Mouse (Mus musculus) megakaryocyte, embryonic 14.5 days (primary cell): ENCODE measurements around the gene B3galt4.

Experiments
- FLI1 ChIP-seq: IDR thresholded peaks from 2 replicates; pipeline ENCODE4 v1.6.1; 2012; ENCODE audit warnings: low read length, inconsistent platforms, mixed read lengths
- GATA1 ChIP-seq: IDR thresholded peaks from 3 replicates; pipeline ENCODE4 v1.6.1; 2012; ENCODE audit warnings: mixed read lengths, low read length, inconsistent platforms, borderline replicate concordance

GRCm38 (mm10) chr17:33900281-33900988 is 50.9 kb downstream of the B3galt4 start:
- no peak for TF ChIP-seq GATA1
- TF ChIP-seq FLI1 = no peak
